Mouse (Mus musculus) lung, postnatal 14 days (tissue): ENCODE results near the gene Gm49388.

ENCODE experiments used
- DNase-seq: peaks from one replicate; pipeline ENCODE4 v3.0.0; 2021

Gm49388 gene

GRCm38 (mm10) chr7:127785308-127785707 is at the start of gene Gm49388:
Gm49388 (plus strand) TSS chr7:127785608.
- DNase-seq = no peak

- DNase-seq = peak; percentile 79
Measured at GRCm38 (mm10) chr7:127744366-127745045, 40.9 kb upstream of the Gm49388 start, which contains the start of gene Fbxl19. Fbxl19 (plus strand) TSS chr7:127744543.

- peak; percentile 90 for DNase-seq
Measured at GRCm38 (mm10) chr7:127745251-127745651, 40.2 kb upstream of the Gm49388 start.

- peak; percentile 93 for DNase-seq
Measured at GRCm38 (mm10) chr7:127745652-127746493, 39.5 kb upstream of the Gm49388 start.

GRCm38 (mm10) chr7:127746494-127747491 is 38.6 kb upstream of the Gm49388 start:
- DNase-seq = no peak

GRCm38 (mm10) chr7:127747559-127748234 is 37.7 kb upstream of the Gm49388 start:
- DNase-seq = no peak

- DNase-seq = no peak
Measured at GRCm38 (mm10) chr7:127748235-127748560, 37.2 kb upstream of the Gm49388 start.

- no peak for DNase-seq
Measured at GRCm38 (mm10) chr7:127750131-127751127, 35.0 kb upstream of the Gm49388 start.

- no peak for DNase-seq
Measured at GRCm38 (mm10) chr7:127751619-127752018, 33.8 kb upstream of the Gm49388 start.

GRCm38 (mm10) chr7:127752069-127752468 is 33.3 kb upstream of the Gm49388 start:
- no peak for DNase-seq

GRCm38 (mm10) chr7:127753158-127753557 is 32.2 kb upstream of the Gm49388 start:
- no peak for DNase-seq

GRCm38 (mm10) chr7:127753741-127754140 is 31.7 kb upstream of the Gm49388 start:
- DNase-seq = no peak

- DNase-seq = no peak
Measured at GRCm38 (mm10) chr7:127759716-127760115, 25.7 kb upstream of the Gm49388 start.

GRCm38 (mm10) chr7:127760478-127760877 is 24.9 kb upstream of the Gm49388 start:
- no peak for DNase-seq

GRCm38 (mm10) chr7:127761026-127761425 is 24.4 kb upstream of the Gm49388 start:
- peak; percentile 82 for DNase-seq

GRCm38 (mm10) chr7:127763642-127764041 is 21.8 kb upstream of the Gm49388 start:
- no peak for DNase-seq

GRCm38 (mm10) chr7:127765756-127766155 is 19.7 kb upstream of the Gm49388 start:
- no peak for DNase-seq

- DNase-seq = no peak
Measured at GRCm38 (mm10) chr7:127766851-127767609, 18.4 kb upstream of the Gm49388 start.

- no peak for DNase-seq
Measured at GRCm38 (mm10) chr7:127767671-127768345, 17.6 kb upstream of the Gm49388 start.
